Comparison of ENCODE assay signal across 40 mouse cellular contexts in genomic region chr8:43603166-43603565, GRCm38 (mm10). TPM values are rescaled to one million over a fixed set of nuclear protein-coding genes. Genes with fewer than 3 reads are reported as not detected.
"Had no signal": no experiment of that assay in that cellular context is flagged by ENCODE, and none has a peak within 500 bp of the region (broad histone marks: within the 10 kb centered on the region; RNA-seq: fewer than 3 reads in every experiment).

No protein-coding gene starts in this region.

RNA-seq across cellular contexts. Expression of gene Gm5346, which starts 23.9 kb away (rescaled TPM):
- total RNA-seq: heart, postnatal 10 days; heart, postnatal 14 days; heart, postnatal 25 days; heart, postnatal 36 days; heart, postnatal 4 days; hematopoietic stem cell, adult 5-6 weeks; hindbrain, postnatal 0 days; layer of hippocampus, adult 18-20 months; layer of hippocampus, adult 2 months; layer of hippocampus, adult 8-10 months; layer of hippocampus, postnatal 10 days; layer of hippocampus, postnatal 25 days; layer of hippocampus, postnatal 36 days; left cerebral cortex, adult 18-20 months; left cerebral cortex, adult 2 months; left cerebral cortex, adult 8-10 months had no signal
- polyA plus RNA-seq: heart, embryonic 13.5 days; heart, embryonic 14.5 days; heart, embryonic 15.5 days; heart, embryonic 16.5 days; heart, postnatal 0 days; hindbrain, embryonic 10.5 days; hindbrain, embryonic 11.5 days; hindbrain, embryonic 12.5 days; hindbrain, embryonic 13.5 days; hindbrain, embryonic 14.5 days; hindbrain, embryonic 15.5 days; hindbrain, embryonic 16.5 days; hindbrain, postnatal 0 days; inflammation-experienced regulatory T-cells, adult 6 months; intestine, embryonic 14.5 days; intestine, embryonic 15.5 days; intestine, embryonic 16.5 days; intestine, postnatal 0 days; kidney, adult 2 months; kidney, embryonic 14.5 days; kidney, embryonic 15.5 days; kidney, embryonic 16.5 days; kidney, postnatal 0 days; large intestine, adult 2 months had no signal

RNA-seq across cellular contexts. Expression of gene Adam26a, which starts 26.7 kb away (rescaled TPM):
- total RNA-seq: heart, postnatal 10 days; heart, postnatal 14 days; heart, postnatal 25 days; heart, postnatal 36 days; heart, postnatal 4 days; hematopoietic stem cell, adult 5-6 weeks; layer of hippocampus, adult 18-20 months; layer of hippocampus, adult 2 months; layer of hippocampus, adult 8-10 months; layer of hippocampus, postnatal 10 days; layer of hippocampus, postnatal 14 days; layer of hippocampus, postnatal 25 days; layer of hippocampus, postnatal 36 days; left cerebral cortex, adult 18-20 months; left cerebral cortex, adult 2 months; left cerebral cortex, adult 8-10 months had no signal
- polyA plus RNA-seq: heart, embryonic 13.5 days; heart, embryonic 14.5 days; heart, embryonic 15.5 days; heart, embryonic 16.5 days; heart, postnatal 0 days; hindbrain, embryonic 10.5 days; hindbrain, embryonic 11.5 days; hindbrain, embryonic 12.5 days; hindbrain, embryonic 13.5 days; hindbrain, embryonic 14.5 days; hindbrain, embryonic 15.5 days; hindbrain, embryonic 16.5 days; hindbrain, postnatal 0 days; inflammation-experienced regulatory T-cells, adult 6 months; intestine, embryonic 14.5 days; intestine, embryonic 15.5 days; intestine, embryonic 16.5 days; intestine, postnatal 0 days; kidney, adult 2 months; kidney, embryonic 14.5 days; kidney, embryonic 15.5 days; kidney, embryonic 16.5 days; kidney, postnatal 0 days; large intestine, adult 2 months had no signal
